Mouse (Mus musculus) midbrain, embryonic 14.5 days (tissue): Measurements from ENCODE around the gene Lyrm4. TPM values are rescaled to one million over a fixed set of nuclear protein-coding genes. Genes with fewer than 3 reads are reported as not detected.

Source experiments
- ATAC-seq: fragments of 200-750 bp; cut with Nextera tagmentation; 2 replicates; pipeline ENCODE4 v1.8.0; 2017; ENCODE audit warnings: moderate number of reproducible peaks, moderate library complexity; ENCODE audit not compliant: low FRiP score, low TSS enrichment
- DNase-seq: peaks from one replicate; pipeline ENCODE4 v3.0.0-alpha.2; 2015
- H3K27ac ChIP-seq: fragments of 300-500 bp; sonication (generic); replicated peaks from 2 replicates; pipeline ENCODE4 v1.5.1; 2014; ENCODE audit warnings: mild to moderate bottlenecking, low read depth, low read length, moderate library complexity
- H3K27me3 ChIP-seq: fragments of 300-500 bp; sonication (generic); 2 replicates; pipeline ENCODE4 v1.6.1; 2014; ENCODE audit warnings: low read length, control low read depth, mixed read lengths; ENCODE audit not compliant: control insufficient read depth, insufficient read depth
- H3K36me3 ChIP-seq: fragments of 300-500 bp; sonication (generic); 2 replicates; pipeline ENCODE4 v1.6.1; 2014; ENCODE audit warnings: low read length, control low read depth; ENCODE audit not compliant: control insufficient read depth, insufficient read depth
- H3K4me1 ChIP-seq: fragments of 300-500 bp; sonication (generic); 2 replicates; pipeline ENCODE4 v1.6.1; 2014; ENCODE audit warnings: mild to moderate bottlenecking, antibody characterized with exemption, low read length, control low read depth; ENCODE audit not compliant: control insufficient read depth, insufficient read depth
- H3K4me2 ChIP-seq: fragments of 300-500 bp; sonication (generic); 2 replicates; pipeline ENCODE4 v1.6.1; 2014; ENCODE audit warnings: mild to moderate bottlenecking, low read length, moderate library complexity
- H3K4me3 ChIP-seq: fragments of 300-500 bp; sonication (generic); replicated peaks from 2 replicates; pipeline ENCODE4 v1.5.1; 2014; ENCODE audit warnings: low read depth, low read length
- H3K9ac ChIP-seq: fragments of 300-500 bp; sonication (generic); replicated peaks from 2 replicates; pipeline ENCODE4 v1.6.1; 2014; ENCODE audit warnings: mild to moderate bottlenecking, low read length, moderate library complexity
- H3K9me3 ChIP-seq: fragments of 300-500 bp; sonication (generic); 2 replicates; pipeline ENCODE4 v1.6.1; 2016; ENCODE audit warnings: low read length, control low read depth, mixed read lengths; ENCODE audit not compliant: control insufficient read depth
- whole genome bisulfite sequencing: fragments of 180-500 bp; shearing (Covaris S2); extraction: QIAGEN DNeasy Blood & Tissue Kit; methylation state at CpG from one replicate; pipeline ENCODE4 v1.1.7; 2014; 5-methylcytosine and 5-hydroxymethylcytosine counted together
- polyA plus RNA-seq: library from polyadenylated mRNA; unstranded; fragments of >200 nt; fragmentation: Nextera tagmentation; extraction: Ambion mirVana; gene quantifications from 2 replicates; pipeline ENCODE4 v1.2.1, GENCODE M21; 2014

Lyrm4 gene
- polyA plus RNA-seq, 1 experiment from 2014 or later: 40.3 TPM

- DNase-seq (no peak), ATAC-seq (no peak)
- WGBS: 87% methylated on average over 5 of the region's 5 CpGs
- no peaks in the 10 kb centered on the region for H3K4me1 ChIP-seq
- no peaks in the 10 kb centered on the region for H3K27me3 ChIP-seq
- no peak overlapping the region for H3K9ac ChIP-seq
- H3K9me3 ChIP-seq: no peaks in the 10 kb centered on the region
- H3K4me3 ChIP-seq: no peak overlapping the region
- no peak overlapping the region for H3K27ac ChIP-seq
- H3K4me2 ChIP-seq: no peak overlapping the region
- H3K36me3 ChIP-seq: no peaks in the 10 kb centered on the region
Observed at GRCm38 (mm10) chr13:35940934-35941333, 176.4 kb downstream of the Lyrm4 start.

DNA sequence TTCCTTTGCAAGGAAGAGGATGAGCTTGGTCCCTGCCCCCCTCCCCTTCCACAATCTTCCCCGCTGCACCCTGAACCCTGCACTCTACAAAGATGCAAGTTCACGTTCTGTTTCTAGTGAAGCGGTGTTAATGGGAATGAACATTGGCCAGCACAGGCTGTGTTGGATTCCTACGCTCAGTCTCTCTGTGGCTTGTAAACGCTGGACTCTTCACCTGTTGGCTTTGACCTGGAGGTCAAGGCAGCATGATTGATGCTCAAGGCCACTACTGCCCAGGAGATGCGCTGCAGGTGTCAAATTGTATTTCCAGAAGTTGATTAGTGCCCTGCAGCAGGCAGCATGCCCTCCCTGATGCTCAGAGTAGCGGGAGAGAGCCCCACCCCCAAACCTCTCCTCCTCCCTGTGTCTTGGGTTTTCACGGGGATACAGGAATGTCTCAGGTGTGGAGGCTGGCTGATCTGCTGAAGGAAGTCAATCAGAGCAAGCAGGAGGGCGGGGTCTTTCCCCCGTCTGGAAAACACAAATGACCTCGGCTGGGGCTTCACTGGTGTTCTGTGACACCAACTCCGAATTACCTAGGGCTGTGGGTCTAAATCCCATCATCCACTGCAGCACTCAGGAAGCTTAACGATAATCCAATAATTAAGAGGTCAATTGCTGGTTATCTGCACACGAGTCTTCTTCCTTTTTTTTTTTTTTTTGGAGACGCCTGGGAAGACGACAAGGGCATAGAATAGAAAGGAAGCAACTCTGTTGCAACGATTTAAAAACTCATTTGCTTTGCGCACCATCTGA lies 177.3 kb downstream of the Lyrm4 start:
- WGBS: 74% methylated on average over 18 of the region's 18 CpGs
- Histone ChIP-seq H3K27ac (no peak overlapping the region), H3K9ac (no peak overlapping the region), H3K27me3 (no peaks in the 10 kb centered on the region), H3K4me2 (no peak overlapping the region), H3K4me3 (no peak overlapping the region), H3K36me3 (no peaks in the 10 kb centered on the region), H3K9me3 (0 out of 2 replicates have a peak, but pooled peaks cover 1% of the 10 kb centered on the region), H3K4me1 (no peaks in the 10 kb centered on the region)
- ATAC-seq: no peak
- no peak for DNase-seq

DNA sequence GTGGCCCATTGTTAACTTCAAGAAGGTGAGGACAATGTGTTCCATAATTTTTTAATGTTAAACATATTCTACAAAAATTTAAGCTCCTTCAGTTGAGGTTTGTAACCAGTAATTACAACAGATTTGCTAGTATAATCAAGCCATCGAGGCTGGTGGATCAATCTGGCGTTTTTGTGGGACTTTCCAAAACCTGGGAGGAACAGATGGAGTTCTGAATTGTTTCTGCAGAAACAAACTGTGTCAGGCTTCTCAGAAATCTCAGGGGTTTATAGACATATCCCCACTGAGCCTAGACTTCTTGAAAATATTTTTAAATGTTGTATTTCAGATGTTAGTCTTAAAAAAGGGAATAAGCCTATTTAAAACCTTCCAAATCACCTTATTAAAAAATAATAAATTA lies 179.3 kb downstream of the Lyrm4 start:
- H3K27ac ChIP-seq: no peak overlapping the region
- no peak overlapping the region for H3K9ac ChIP-seq
- no peak for DNase-seq
- H3K9me3 ChIP-seq: 0 out of 2 replicates have a peak, but pooled peaks cover 5% of the 10 kb centered on the region
- H3K4me2 ChIP-seq: no peak overlapping the region
- H3K36me3 ChIP-seq: no peaks in the 10 kb centered on the region
- no peaks in the 10 kb centered on the region for H3K27me3 ChIP-seq
- no peaks in the 10 kb centered on the region for H3K4me1 ChIP-seq
- no peak for ATAC-seq
- no peak overlapping the region for H3K4me3 ChIP-seq
- 81% methylated on average over 2 of the region's 2 CpGs for WGBS

Other genes starting within 250 kb of the Lyrm4 start
- 6.8 and 8.3 TPM in 2 replicates for gene Rpp40, start 211.2 kb downstream of the Lyrm4 start, polyA plus RNA-seq
- 0.14 and 0.30 TPM in 2 replicates for gene Ppp1r3g, start 158.7 kb downstream of the Lyrm4 start, polyA plus RNA-seq
- 27.6 and 33.0 TPM in 2 replicates for gene Fars2, start 114 bp downstream of the Lyrm4 start, polyA plus RNA-seq